Mouse (Mus musculus): Measurements from ENCODE around the gene Iqsec2. TPM values are rescaled to one million over a fixed set of nuclear protein-coding genes. Genes with fewer than 3 reads are reported as not detected.

Iqsec2 gene
- polyA plus RNA-seq, 1 experiment from 2014 or later = 5.1 TPM

DNA sequence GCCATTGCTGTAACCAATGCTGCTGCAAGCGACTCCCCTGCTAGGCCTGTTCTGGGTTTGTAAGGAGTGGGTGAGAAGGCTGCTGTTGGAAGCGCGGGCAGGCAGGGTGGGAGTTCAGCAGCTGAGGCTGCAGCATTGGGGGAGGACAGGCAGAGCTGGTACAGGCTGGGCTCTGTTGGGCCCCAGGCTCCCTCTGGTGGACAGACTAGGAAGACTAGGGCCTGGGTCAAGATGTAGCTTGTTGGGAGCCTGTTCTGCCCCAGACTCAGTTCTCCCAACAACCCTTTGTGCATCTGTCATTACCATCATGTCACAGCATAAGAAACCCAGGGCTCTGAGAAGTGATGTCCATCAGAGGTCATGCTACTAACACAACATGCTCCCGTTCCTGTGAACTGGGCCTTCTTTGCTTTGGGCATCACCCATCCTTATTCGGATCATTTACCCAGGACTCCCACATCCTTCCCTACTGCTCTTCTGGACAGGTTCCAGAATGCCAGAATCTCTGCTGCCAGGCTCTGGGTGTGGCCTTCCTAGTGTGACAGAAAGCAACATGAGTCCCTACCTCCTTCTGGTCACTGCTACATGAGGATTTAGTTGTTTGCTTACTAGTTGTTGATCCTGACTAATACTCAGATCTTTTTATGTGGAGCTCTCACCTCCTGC lies 3.5 kb downstream of the Iqsec2 start:
- H3K27me3 ChIP-seq (ENCODE audit: control insufficient read depth, insufficient read depth, low read depth, low read length) = peaks cover 35% of the 10 kb centered on the region
- no peak overlapping the region; the same call in 1 of the 2 replicates for H3K4me3 ChIP-seq (ENCODE audit: low read depth, low read length)
- H3K9ac ChIP-seq (ENCODE audit: low read depth, low read length) = no peak overlapping the region
- H3K4me1 ChIP-seq (ENCODE audit: control insufficient read depth, insufficient read depth, low read length) = peaks cover 18% of the 10 kb centered on the region
- no peaks in the 10 kb centered on the region for H3K36me3 ChIP-seq (ENCODE audit: control insufficient read depth, insufficient read depth, low read length)
- ATAC-seq = peak; percentile 76
- H3K27ac ChIP-seq (ENCODE audit: low read length) = no peak overlapping the region
- H3K9me3 ChIP-seq (replicated peaks; ENCODE audit: control insufficient read depth, low read length, poor library complexity, severe bottlenecking) = no peaks in the 10 kb centered on the region
- 30% methylated on average over 5 of the region's 5 CpGs for WGBS
- H3K4me2 ChIP-seq (ENCODE audit: low read length) = peak overlapping the region; percentile 55

DNA sequence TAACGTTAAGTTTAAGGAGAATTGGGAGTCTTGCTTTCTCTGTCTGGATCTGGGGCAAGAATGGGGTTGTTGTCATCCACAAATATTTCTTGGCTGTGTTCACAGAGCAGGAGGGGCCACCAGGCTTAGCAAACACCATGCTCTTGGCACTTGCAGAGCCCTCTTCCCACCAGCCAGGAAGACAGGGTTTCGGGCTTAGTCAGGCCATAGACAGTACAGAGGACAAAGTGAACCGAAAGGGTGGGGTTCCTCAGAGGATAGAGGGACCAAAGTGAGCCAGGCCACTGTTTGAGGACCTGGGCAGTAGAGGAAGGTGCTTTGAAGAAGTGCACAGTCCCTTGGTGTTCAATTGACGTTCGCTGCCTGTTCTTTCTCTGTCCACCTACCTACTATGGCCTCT lies 4.6 kb downstream of the Iqsec2 start:
- no peak for ATAC-seq
- H3K27ac ChIP-seq (ENCODE audit: low read length) = no peak overlapping the region
- H3K4me2 ChIP-seq (ENCODE audit: low read length) = no peak overlapping the region
- H3K27me3 ChIP-seq (ENCODE audit: control insufficient read depth, insufficient read depth, low read depth, low read length) = peaks cover 30% of the 10 kb centered on the region
- peaks cover 18% of the 10 kb centered on the region for H3K4me1 ChIP-seq (ENCODE audit: control insufficient read depth, insufficient read depth, low read length)
- H3K9me3 ChIP-seq (replicated peaks; ENCODE audit: control insufficient read depth, low read length, poor library complexity, severe bottlenecking) = no peaks in the 10 kb centered on the region
- no peak overlapping the region for H3K9ac ChIP-seq (ENCODE audit: low read depth, low read length)
- 85% methylated on average over 5 of the region's 5 CpGs for WGBS
- H3K36me3 ChIP-seq (ENCODE audit: control insufficient read depth, insufficient read depth, low read length) = no peaks in the 10 kb centered on the region
- no peak overlapping the region for H3K4me3 ChIP-seq (ENCODE audit: low read depth, low read length)

DNA sequence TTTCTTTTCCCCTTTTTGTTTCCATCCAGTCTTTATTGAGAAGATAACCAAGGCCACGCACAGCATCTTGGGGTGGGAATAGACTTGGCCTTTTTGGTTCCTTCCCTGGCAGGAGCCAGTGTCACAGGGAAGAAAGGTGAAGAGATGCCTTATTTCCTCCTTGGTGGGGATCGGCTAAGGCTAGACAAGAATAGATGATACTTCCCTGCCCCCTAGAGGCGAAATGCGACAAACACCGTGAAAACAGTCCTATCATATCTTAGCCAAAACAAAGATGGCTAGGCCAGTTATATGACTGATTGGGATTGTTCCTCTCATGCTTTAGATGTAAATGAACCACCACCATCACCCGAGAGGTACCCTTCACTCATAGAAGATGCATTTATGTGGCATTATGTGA lies 7.6 kb downstream of the Iqsec2 start:
- H3K9ac ChIP-seq (ENCODE audit: low read depth, low read length) = no peak overlapping the region
- H3K4me3 ChIP-seq (ENCODE audit: low read depth, low read length) = no peak overlapping the region
- H3K4me1 ChIP-seq (ENCODE audit: control insufficient read depth, insufficient read depth, low read length) = peaks cover 11% of the 10 kb centered on the region
- H3K27me3 ChIP-seq (ENCODE audit: control insufficient read depth, insufficient read depth, low read depth, low read length) = peaks cover 14% of the 10 kb centered on the region
- H3K27ac ChIP-seq (ENCODE audit: low read length) = no peak overlapping the region
- WGBS = 12% methylated on average over 6 of the region's 6 CpGs
- no peak overlapping the region for H3K4me2 ChIP-seq (ENCODE audit: low read length)
- peak; percentile 79 for ATAC-seq
- no peaks in the 10 kb centered on the region for H3K9me3 ChIP-seq (replicated peaks; ENCODE audit: control insufficient read depth, low read length, poor library complexity, severe bottlenecking)
- H3K36me3 ChIP-seq (ENCODE audit: control insufficient read depth, insufficient read depth, low read length) = no peaks in the 10 kb centered on the region

DNA sequence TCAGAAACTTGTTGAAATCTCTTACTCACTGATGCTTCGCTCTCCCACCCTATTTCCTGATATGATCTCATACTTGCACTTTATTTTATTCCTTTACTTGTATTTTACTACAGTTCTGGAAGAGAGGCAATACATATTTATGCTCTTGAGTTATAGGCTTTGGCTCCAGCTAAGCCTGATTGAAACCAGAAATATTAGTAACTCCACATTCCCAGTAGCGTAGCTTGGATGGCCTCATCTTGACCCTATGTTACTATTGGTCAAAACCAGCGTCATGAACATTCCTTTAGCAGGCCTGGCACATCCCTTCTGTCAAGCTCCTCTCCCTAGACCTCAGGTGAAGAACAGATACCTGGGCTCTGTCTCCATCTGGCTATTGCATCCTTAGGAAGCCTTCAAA lies 14.2 kb downstream of the Iqsec2 start:
- 79% methylated on average over 3 of the region's 3 CpGs for WGBS
- Histone ChIP-seq H3K9ac (ENCODE audit: low read depth, low read length) (no peak overlapping the region), H3K4me3 (ENCODE audit: low read depth, low read length) (no peak overlapping the region), H3K9me3 (replicated peaks; ENCODE audit: control insufficient read depth, low read length, poor library complexity, severe bottlenecking) (no peaks in the 10 kb centered on the region), H3K4me2 (ENCODE audit: low read length) (no peak overlapping the region), H3K27ac (ENCODE audit: low read length) (no peak overlapping the region), H3K4me1 (ENCODE audit: control insufficient read depth, insufficient read depth, low read length) (no peaks in the 10 kb centered on the region), H3K27me3 (ENCODE audit: control insufficient read depth, insufficient read depth, low read depth, low read length) (peaks cover 12% of the 10 kb centered on the region), H3K36me3 (ENCODE audit: control insufficient read depth, insufficient read depth, low read length) (no peaks in the 10 kb centered on the region)
- ATAC-seq = no peak

DNA sequence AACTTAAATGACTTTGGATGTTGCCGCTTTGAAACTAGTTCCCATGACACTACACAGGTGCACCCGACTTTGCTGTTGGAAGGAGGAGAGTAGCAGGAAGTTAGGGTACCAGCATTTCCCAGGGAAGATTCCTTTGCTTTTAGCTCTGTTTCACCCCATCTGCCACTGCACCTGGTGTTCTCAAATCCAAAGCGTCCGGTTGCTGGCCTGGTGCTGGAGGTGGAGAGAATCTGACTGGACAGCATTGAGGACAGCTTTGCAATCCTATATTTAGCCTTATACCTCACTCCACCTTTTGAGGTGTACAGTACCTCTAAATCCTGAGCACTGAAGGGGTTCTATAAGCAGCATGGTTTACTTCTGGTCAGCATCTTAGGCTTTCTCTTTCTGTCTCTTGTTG lies 17.3 kb downstream of the Iqsec2 start:
- ATAC-seq = no peak
- H3K27ac ChIP-seq (ENCODE audit: low read length) = no peak overlapping the region
- H3K4me2 ChIP-seq (ENCODE audit: low read length) = no peak overlapping the region
- no peak overlapping the region for H3K9ac ChIP-seq (ENCODE audit: low read depth, low read length)
- no peaks in the 10 kb centered on the region for H3K36me3 ChIP-seq (ENCODE audit: control insufficient read depth, insufficient read depth, low read length)
- 90% methylated on average over 4 of the region's 4 CpGs for WGBS
- H3K4me3 ChIP-seq (ENCODE audit: low read depth, low read length) = no peak overlapping the region
- no peaks in the 10 kb centered on the region for H3K4me1 ChIP-seq (ENCODE audit: control insufficient read depth, insufficient read depth, low read length)
- H3K9me3 ChIP-seq (replicated peaks; ENCODE audit: control insufficient read depth, low read length, poor library complexity, severe bottlenecking) = no peaks in the 10 kb centered on the region
- peaks cover 20% of the 10 kb centered on the region for H3K27me3 ChIP-seq (ENCODE audit: control insufficient read depth, insufficient read depth, low read depth, low read length)

DNA sequence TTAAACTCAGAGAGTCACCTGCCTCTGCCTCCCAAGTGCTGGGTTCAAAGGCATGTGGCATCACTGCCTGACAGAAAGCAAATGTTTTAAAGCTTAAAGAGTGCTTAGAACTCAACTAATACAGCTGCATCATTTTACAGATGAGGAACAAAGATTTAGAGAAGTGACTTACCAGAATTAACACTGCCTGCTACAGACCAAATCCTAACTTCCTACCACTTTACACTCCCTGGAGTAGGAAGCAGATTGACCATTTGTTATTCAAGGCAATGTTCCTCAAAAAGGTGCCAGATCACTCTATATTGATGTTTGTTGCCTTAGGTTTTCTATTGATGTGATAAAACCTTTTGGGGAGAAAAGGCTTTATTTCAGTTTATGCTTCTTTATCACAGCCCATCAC lies 20.0 kb downstream of the Iqsec2 start:
- Histone ChIP-seq H3K4me1 (ENCODE audit: control insufficient read depth, insufficient read depth, low read length) (no peaks in the 10 kb centered on the region), H3K9ac (ENCODE audit: low read depth, low read length) (no peak overlapping the region), H3K4me3 (ENCODE audit: low read depth, low read length) (no peak overlapping the region), H3K27ac (ENCODE audit: low read length) (no peak overlapping the region), H3K4me2 (ENCODE audit: low read length) (no peak overlapping the region), H3K27me3 (ENCODE audit: control insufficient read depth, insufficient read depth, low read depth, low read length) (peaks cover 26% of the 10 kb centered on the region), H3K9me3 (replicated peaks; ENCODE audit: control insufficient read depth, low read length, poor library complexity, severe bottlenecking) (no peaks in the 10 kb centered on the region), H3K36me3 (ENCODE audit: control insufficient read depth, insufficient read depth, low read length) (no peaks in the 10 kb centered on the region)
- no peak for ATAC-seq

DNA sequence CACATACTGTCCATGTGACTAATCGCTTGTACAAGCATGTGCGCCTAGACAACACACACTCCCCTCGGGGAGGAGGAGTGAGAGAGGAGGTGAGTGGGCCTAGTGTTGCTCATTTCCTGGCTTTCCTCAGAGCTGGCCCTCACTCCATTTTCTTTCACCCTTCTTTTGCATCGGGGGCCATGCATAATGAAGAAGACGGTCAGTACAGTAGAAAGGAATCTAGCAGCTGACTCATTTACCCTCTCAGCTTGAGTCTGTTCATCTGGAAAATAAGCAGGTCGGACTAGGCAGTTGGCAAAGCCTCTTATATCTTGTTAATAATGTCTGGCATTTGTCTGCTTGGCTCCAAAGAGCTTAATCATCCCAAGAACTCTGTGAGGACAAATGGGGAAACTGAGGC lies 22.1 kb downstream of the Iqsec2 start:
- H3K36me3 ChIP-seq (ENCODE audit: control insufficient read depth, insufficient read depth, low read length) = no peaks in the 10 kb centered on the region
- WGBS = 85% methylated on average over 6 of the region's 6 CpGs
- no peak overlapping the region for H3K4me3 ChIP-seq (ENCODE audit: low read depth, low read length)
- no peak for ATAC-seq
- H3K9ac ChIP-seq (ENCODE audit: low read depth, low read length) = no peak overlapping the region
- peaks cover 34% of the 10 kb centered on the region for H3K27me3 ChIP-seq (ENCODE audit: control insufficient read depth, insufficient read depth, low read depth, low read length)
- H3K4me1 ChIP-seq (ENCODE audit: control insufficient read depth, insufficient read depth, low read length) = peaks cover 4% of the 10 kb centered on the region; the same call in 1 of the 2 replicates
- H3K9me3 ChIP-seq (replicated peaks; ENCODE audit: control insufficient read depth, low read length, poor library complexity, severe bottlenecking) = no peaks in the 10 kb centered on the region
- H3K27ac ChIP-seq (ENCODE audit: low read length) = no peak overlapping the region
- H3K4me2 ChIP-seq (ENCODE audit: low read length) = no peak overlapping the region

DNA sequence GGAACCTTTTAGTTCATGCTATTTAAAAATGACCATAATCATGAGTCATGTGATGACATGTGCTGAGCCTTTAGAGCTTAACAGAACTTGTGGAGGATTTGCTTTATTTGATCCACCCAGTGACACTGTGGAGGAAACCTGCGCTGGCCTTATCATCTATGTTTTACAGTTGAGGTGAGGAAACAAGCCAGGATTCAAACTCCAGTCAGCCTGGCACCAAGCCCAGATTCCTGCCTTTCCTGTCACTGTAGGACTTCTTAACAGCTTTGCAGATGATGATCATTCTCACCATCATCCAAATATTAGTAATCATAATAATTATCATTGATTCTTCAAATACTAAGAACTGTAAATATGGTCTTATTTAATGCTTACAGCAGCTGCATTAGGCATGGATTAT lies 24.5 kb downstream of the Iqsec2 start:
- H3K27me3 ChIP-seq (ENCODE audit: control insufficient read depth, insufficient read depth, low read depth, low read length) = peaks cover 38% of the 10 kb centered on the region
- H3K9me3 ChIP-seq (replicated peaks; ENCODE audit: control insufficient read depth, low read length, poor library complexity, severe bottlenecking) = no peaks in the 10 kb centered on the region
- H3K27ac ChIP-seq (ENCODE audit: low read length) = no peak overlapping the region
- no peak overlapping the region for H3K9ac ChIP-seq (ENCODE audit: low read depth, low read length)
- ATAC-seq = no peak
- no peak overlapping the region for H3K4me2 ChIP-seq (ENCODE audit: low read length)
- no peaks in the 10 kb centered on the region for H3K36me3 ChIP-seq (ENCODE audit: control insufficient read depth, insufficient read depth, low read length)
- peaks cover 9% of the 10 kb centered on the region; the same call in 1 of the 2 replicates for H3K4me1 ChIP-seq (ENCODE audit: control insufficient read depth, insufficient read depth, low read length)
- WGBS = 83% methylated on average over 1 of the region's 1 CpGs
- H3K4me3 ChIP-seq (ENCODE audit: low read depth, low read length) = no peak overlapping the region

DNA sequence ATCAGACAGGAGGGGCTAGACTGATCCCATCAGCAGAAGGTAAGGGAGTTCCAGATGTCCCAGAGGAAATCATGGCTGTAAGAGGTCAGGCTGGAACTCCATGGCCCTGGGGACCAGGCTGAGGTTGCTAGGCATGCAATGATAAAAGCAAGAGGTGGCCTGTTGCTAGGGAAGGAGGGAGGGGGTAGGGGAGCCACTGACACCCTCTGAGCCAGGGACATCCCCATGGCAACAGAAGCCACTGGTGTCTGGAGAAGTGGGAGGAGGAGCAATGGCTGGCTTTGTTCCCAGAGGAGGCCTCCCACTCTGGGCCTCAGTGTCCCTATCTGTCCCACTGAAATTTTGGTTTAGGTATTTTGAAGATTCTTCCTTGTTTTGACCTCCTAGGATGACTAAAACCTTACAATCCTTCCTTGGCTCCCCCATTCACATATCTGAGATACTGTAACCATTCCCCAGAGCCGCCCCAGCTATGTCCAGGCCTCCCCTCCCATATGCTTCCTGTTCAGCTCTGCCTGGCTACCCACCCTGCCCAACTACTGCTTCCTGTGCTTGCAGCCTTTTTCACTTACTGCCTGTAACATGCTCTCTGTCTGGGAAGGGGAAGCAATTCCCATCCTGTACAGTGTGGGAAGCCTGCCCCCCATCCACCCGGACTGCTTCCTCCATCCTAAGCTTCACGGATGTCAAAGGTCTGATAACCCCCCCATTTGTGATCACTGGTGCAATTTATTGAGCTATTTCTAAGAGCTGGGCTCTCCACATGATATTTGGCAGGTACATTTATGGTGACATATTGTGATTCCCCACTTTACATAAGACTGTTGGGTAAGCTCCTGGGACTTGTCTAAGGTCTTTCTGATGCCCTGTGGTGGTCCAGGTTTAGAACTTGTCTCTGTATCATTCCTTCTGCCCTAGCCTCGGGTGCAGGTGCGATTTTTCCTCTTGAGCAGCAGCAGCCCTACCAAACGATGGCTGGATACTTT lies 27.3 kb downstream of the Iqsec2 start:
- H3K27me3 ChIP-seq (ENCODE audit: control insufficient read depth, insufficient read depth, low read depth, low read length) = peaks cover 37% of the 10 kb centered on the region
- peak overlapping the region; percentile 28; the same call in 1 of the 2 replicates for H3K27ac ChIP-seq (ENCODE audit: low read length)

More for the DNA sequence above, 27.3 kb downstream of the Iqsec2 start:
- 64% methylated on average over 6 of the region's 6 CpGs for WGBS
- peak; percentile 76 for ATAC-seq
- peaks cover 9% of the 10 kb centered on the region; the same call in 1 of the 2 replicates for H3K4me1 ChIP-seq (ENCODE audit: control insufficient read depth, insufficient read depth, low read length)
- no peaks in the 10 kb centered on the region for H3K9me3 ChIP-seq (replicated peaks; ENCODE audit: control insufficient read depth, low read length, poor library complexity, severe bottlenecking)
- no peak overlapping the region for H3K9ac ChIP-seq (ENCODE audit: low read depth, low read length)
- H3K4me2 ChIP-seq (ENCODE audit: low read length) = no peak overlapping the region
- no peaks in the 10 kb centered on the region for H3K36me3 ChIP-seq (ENCODE audit: control insufficient read depth, insufficient read depth, low read length)
- H3K4me3 ChIP-seq (ENCODE audit: low read depth, low read length) = no peak overlapping the region
